Mouse (Mus musculus): ENCODE results near the gene Parva.

Parva gene

DNA sequence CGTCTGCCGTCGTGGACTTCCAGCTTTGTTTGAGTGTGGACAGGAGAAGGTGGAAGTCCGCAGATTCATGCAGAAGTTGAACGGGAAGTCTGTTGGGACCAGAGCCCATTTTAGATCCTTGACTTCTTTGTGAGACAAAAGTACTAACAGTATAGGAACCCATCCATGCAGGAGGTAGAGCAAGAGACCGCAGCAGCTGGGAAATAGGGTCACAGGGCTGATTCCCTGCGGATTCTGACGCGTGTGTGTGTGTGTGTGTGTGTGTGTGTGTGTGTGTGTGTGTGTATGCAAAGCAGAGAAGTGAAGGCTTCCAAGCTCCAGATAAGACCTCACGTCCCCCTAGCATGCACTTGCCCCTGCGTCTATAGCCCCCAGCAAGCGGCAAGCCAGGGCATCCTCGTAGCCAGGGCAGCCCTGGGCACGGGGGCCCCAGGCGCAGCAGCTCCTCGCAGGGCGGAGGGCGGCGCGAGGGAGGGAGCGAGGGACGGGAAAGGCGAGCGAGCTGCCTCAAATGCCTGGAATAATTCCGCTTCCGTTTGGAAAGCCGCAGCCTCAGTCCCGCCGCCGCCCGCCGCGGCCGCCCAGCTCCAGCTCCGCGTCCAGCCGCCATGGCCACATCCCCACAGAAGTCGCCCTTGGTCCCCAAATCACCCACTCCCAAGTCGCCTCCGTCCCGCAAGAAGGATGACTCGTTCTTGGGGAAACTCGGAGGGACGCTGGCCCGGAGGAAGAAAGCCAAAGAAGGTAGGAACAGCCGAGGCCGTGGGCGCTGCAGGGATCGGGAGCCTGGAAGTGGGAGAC, at the start of gene Parva:
TSS of gene Parva (plus strand) at position 149 of the 801 bp plus-strand sequence.
- ATAC-seq (ENCODE audit: low TSS enrichment) = peak; percentile 90

DNA sequence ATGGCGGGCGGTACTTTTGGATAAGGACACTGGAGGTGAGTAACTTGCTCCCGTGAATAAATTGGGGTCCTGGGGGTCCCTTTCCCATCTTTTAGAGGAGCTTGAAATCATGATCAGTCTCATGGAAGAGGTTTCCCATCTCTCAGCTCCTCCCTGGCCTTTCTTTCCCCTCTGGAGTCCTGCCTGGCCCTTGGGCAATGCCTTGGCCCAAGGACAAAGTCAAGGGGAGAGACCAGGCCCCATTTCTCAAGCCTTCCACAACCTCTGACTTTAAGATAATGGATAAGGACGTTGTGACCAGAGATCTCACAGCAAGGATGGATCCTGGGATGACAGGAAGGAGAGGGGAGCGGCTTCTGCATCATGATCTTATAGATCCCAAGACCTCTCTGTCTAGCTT, 49.2 kb upstream of the Parva start:
- ATAC-seq (ENCODE audit: low TSS enrichment) = no peak

DNA sequence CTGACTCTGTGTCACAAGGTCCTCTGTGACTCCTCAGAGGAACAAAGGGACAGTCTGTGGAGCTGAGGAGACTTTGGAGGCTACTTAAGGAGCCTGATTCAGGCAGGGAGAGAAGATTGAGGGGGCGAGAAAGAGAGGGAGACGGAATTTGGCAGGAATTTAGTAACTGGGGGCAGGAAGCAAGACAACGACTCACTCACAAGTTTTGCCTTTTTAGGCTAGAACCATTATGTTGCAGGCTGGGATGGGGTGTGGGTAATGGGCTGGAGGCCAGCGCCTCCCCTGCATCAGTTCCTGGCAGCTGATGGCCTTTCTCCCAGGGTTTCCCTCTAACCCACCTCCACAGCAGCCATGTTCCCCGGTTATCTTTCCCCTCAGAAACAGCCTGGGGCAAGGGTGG, 48.8 kb upstream of the Parva start:
- ATAC-seq (ENCODE audit: low TSS enrichment) = peak; percentile 81

DNA sequence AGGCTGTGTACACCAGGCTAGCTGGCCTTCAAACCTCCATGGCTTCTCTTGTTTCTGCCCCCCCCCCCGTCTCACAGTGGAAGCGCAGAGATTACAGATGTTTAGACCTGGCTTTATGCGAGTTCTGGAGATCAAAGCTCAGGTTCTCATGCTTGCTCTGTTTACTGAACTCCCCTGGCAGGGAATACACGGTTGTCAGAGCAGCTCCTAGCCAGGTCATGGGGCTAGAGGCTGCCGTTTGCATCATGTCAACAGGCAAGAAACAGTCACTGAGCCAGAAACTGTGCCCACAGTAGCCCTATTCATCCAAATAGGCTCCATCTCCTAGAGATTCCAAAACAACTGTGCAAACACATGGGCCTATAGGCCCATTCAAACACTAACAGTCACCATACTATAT, 40.8 kb upstream of the Parva start:
- no peak for ATAC-seq (ENCODE audit: low TSS enrichment)

DNA sequence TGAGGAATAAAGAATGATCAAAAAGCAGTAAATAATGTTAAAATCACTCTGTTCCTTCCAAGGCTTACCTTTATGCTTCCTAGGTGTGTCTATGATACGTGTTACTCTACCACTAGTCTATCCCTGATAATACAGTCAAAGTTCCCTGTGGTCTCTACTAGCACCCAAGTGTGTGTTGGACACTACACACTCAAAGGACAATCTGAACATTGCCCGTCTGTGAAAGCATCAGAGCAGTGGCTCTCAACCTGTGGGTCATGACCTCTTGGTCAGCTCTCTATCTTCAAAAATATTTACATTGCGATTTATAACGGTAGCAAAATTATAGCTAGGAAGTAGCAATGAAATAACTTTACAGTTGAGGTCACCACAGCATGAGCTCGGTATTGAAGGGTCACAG, 39.4 kb upstream of the Parva start:
- ATAC-seq (ENCODE audit: low TSS enrichment) = no peak

DNA sequence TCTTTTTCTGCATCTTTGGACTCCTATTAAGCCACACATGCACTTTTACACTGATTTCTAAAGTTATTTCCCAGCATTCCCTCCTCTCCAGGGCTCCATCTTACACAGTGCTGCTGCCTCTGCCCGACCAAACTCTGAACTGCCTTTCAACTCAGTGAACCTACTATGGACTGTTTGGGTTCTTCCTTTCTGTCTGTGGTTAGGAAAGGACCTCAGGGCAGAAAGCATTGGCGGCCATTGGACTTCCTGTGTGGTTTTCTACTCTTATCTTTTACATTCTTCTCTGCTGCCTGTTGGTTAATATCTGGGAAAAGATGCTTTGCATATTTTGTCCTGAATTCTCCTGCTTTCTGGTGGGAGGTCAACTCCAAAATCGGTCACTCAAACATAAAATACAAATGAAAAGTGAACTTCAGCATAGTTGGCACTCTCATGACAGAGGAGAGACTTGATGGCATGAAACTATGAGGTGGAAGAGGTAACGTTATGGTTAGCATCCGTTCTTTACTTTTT, 38.9 kb upstream of the Parva start:
- no peak for ATAC-seq (ENCODE audit: low TSS enrichment)

DNA sequence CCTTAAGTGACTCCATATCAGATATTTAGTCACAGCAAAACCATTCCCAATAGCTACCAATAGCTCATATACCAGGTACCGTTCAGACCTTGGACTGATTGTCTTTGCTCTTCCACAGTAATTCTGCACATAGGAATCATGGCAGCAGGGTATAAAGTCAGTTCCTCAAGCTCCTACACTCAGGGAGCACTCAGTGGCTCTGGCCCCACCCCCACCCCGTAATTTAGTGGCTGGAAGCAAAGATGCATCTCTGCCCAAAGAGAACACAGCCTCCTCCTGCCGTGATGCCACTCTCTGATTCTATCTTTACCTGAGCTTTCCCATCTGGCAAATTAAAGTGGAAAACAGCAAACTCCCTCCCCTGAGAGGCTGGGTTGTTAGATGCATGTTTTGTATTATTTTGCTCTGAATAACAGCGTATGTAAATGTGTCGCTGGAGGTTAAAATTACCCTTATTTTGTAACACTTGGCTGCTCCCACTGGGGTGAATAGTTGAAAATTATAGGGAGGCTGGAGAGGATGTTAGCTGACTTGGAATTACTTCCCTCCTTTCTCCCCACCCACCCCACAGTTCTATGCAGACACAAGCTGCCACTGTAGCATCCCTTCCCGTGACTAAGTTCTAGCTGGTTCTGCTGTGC, 37.6 kb upstream of the Parva start:
- peak; percentile 62 for ATAC-seq (ENCODE audit: low TSS enrichment)

DNA sequence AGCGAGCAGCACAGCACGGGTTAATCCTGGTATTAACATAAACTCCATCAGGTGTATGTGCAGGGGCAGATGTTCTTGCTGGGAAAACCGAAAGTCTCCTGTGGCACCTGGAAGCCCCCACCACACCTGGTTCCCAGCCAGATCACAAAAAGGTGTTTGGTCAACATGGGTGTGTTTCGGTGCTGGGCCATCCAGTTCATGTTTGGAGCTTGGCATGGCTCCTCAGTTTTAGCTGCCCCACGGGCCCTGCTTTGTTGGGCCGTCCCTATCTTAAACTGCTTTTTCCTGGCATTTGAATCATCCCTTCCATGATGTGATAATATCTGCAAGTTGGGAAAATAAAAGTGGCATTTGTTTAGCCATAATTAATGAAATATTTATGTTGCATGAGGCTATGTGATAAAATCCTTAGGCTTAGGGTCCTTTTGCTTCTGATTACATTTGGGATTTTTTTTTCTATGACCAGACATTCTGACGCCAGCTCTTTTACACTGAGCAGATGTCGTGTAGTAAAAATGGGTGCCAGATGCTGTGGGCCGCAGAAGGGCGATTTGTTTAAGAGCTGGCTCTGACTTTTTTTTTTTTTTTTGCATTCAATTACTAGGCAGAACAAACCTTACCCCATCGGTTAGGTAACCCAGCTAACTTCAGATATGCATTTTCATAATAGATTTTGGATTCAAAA, 36.9 kb upstream of the Parva start:
- ATAC-seq (ENCODE audit: low TSS enrichment) = peak; percentile 36

DNA sequence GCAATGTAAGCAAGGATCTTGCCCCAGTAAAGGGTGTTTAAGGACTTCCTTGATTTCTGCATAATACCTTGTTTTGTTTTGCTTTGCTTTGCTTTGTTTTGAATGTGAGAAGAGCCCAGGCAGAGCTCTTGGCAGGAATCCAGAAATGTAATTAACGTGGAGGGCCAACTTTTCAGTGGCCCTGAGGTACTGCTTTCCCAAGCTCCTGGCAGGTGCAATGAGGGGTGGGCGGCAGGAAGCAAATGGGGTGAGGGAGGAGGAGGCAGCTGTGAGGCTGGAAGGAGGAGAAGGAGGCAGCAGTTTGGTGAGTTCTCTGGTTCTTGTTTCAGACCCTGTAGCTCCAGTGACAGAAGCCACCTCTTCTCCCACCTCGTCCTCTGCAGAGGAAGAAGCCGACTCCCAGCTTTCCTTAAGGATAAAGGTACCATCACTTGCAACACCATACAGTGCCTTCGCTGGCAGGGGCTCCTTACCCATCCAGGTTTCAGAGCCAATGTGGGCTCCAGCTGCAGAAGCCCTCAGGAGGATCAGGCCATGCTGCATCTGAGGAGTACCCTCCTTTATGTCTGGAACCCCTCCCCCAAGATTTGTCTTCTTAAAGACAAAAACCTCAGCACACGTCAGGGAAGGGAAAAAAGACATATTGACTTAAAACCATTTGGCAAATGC, 36.2 kb upstream of the Parva start:
- ATAC-seq (ENCODE audit: low TSS enrichment) = peak; percentile 36; the same call in 1 of the 2 replicates

DNA sequence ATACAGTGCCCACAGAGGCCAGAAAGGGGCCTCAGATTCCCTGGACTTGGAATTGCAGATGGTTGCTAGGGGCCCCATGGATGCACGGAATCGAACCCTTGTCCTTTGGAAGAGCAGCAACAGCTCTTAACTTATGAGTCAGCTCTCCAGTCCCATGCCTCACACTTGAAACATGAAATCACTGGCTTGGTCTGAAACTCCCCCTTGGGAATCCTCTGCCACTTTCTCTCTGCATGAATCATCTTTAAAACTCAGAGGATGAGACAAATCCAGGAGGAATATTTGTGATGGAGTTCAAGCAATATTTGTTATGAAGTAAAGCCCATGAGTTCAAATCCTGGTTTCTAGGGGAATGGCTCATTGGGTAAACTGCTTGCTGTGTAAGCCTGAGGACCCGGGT, 29.5 kb upstream of the Parva start:
- ATAC-seq (ENCODE audit: low TSS enrichment) = no peak

DNA sequence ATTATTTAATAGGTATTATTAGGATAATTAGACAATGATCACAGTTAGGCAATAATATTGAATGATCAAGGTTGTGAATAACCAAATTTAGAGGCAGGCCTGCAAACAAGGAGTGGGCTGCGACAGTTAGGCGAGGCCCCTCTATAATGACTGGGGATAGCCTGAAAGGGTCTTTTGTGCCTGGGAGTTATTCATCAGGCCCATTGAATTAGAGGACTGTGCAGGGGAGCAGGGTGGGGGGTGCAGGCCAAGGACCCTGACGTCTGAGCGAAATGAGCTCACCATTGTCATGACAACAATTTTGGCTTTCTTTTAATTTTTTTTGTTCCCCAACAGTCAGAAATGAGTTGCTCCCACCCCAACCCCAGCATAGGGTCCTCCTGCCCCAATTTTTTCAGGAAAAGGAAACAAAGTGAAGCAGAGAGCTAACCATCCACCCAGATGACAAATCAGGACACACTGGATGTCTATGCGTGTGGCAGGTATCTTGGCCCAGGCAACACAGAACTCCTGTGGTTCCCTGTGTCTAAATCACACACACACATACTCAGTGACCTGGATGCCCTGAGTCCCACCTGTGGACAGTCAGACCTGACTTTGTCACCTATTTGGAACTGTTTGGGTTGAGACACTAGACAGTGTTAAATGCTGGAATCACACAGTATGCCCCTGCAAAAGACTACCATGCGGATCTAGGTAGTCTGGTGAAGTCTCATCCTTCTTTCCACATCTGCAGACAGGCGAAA, 27.7 kb upstream of the Parva start:
- ATAC-seq (ENCODE audit: low TSS enrichment) = no peak

DNA sequence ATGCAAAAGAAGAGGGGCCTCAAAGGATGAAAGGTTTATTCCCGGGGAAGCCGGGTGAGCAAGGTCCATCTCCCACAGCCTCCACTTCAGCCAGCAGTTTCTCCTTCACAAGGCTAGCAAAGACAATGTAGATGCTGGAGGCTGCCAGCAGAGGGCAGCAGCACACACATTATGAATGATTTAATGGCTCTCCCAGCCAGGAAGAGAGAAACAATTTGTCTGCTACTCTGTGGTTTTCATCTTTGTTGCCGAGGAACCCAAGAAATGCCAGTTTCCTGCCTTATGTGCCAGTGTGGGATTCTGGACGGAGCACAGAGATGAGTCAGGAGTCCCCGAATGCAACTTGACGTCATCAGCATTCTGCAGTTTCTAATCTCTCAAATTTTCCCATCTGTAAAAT, 27.1 kb upstream of the Parva start:
- peak; percentile 64 for ATAC-seq (ENCODE audit: low TSS enrichment)

DNA sequence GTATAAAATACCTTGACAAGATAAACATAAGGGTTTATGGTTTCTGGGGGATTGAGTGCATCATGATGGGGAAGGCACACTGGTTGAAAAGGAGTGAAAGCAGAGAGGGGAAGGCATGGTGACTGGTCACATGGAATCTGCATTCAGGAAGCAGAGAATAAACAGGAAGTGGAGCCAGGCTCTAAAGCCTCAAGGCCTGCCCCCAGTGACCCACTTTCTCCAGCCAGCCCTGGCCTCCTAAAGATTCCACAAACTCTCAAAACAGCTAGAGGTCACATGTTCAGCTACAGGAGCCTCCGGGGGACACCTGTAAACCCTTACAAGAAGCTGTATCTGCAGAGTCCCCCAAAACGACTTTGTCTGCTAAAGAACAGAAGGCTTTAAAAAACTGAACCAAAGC, 22.2 kb upstream of the Parva start:
- ATAC-seq (ENCODE audit: low TSS enrichment) = no peak

DNA sequence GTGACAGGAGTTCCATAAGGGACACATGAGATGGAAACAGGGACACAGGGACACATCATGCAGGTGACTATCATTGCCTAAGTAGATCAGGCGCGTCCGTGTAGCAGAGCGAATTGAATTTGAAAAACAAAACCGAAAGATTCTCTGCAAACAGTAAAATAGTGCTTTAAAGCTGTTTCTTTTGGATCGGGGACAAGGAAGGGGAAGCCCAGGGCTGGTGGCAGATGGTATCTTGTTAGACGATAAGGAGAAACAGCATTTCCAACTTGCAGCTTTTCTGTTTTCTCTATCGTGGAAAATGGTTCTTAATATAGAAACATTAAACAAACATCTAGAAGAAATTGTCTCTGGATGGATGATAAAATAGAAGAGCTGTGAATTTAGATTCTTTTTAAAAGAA, 21.7 kb upstream of the Parva start:
- 0 out of 2 replicates have a peak, but pooled peaks have one; percentile 13 for ATAC-seq (ENCODE audit: low TSS enrichment)

DNA sequence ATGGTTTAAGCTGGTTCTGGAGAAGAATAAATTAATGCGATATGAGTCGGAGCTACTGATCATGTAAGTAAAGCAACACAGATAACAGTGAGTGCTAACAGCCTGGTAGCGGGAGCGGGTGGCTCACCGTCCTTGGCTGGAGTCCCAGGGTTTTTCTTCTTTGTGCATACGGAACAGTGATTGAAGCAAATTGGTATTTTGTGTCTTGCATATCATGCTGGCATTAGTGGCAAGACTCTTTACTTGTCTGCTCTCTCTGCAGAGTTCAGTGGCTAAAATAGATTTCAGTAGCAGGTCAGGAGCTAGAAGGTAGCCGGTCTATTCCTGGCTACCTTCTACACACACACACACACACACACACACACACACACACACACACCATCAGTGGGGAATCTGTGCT, 19.7 kb upstream of the Parva start:
- ATAC-seq (ENCODE audit: low TSS enrichment) = peak; percentile 52; the same call in 1 of the 2 replicates

DNA sequence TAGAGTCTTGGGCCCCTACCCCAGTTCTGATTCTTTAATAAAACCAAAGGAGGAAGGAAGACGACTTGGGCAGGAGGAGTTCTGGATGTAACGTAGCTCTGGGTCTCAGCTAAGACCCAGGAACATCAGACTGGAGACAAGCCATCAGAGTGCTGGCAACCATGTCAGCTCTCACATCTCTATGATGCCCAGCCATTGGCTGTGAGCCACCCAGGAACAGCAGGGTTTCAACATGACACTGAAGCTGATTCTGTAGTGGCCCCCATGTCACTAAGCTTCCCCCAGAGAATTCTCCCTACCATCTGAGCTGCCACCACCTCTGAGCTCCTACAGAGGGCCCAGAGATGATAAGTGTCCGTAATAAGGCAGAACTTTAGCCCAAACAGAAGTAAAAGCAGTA, 17.3 kb upstream of the Parva start:
- ATAC-seq (ENCODE audit: low TSS enrichment) = no peak

DNA sequence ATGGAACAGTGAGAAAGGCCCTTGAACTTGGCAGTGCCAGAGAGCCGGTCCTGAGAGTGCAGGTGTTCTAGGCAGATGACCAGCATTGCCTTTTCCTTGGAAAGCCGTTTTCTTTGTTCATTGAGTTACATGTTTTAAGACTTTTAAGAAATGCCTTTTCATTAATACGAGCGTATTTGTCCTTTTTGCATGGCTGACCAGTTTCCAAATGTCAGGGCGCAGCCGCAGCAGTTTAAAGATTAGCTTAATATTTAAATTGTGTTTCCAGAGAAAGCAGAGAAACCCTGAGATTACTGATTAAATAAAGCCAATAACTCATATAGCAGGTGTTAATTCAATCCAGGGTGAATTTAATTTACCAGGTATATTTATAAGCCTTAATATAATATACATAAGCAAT, 14.0 kb upstream of the Parva start:
- no peak for ATAC-seq (ENCODE audit: low TSS enrichment)

DNA sequence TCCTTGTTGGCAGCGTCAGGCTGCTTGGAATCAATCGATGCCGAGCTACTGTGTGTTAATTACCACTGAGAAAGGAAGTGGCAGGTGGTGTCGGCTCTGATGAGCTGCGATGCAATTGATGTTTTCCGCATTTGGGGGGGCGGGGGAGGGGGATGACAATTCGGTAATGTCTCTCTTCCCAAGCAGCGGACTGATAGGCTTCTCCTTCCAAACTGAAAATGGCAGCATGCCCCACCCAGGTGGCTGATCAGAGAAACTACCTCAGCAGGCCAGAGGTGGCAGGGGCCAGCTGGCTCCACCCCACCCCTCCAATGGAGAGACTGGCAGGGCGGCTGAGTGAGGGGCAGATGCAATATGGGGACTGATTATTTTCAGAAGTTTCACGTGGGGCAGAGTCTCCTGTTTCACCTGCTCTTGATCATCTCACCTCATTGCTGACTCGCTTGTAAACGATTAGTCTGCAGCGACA, 11.2 kb upstream of the Parva start:
- ATAC-seq (ENCODE audit: low TSS enrichment) = no peak

DNA sequence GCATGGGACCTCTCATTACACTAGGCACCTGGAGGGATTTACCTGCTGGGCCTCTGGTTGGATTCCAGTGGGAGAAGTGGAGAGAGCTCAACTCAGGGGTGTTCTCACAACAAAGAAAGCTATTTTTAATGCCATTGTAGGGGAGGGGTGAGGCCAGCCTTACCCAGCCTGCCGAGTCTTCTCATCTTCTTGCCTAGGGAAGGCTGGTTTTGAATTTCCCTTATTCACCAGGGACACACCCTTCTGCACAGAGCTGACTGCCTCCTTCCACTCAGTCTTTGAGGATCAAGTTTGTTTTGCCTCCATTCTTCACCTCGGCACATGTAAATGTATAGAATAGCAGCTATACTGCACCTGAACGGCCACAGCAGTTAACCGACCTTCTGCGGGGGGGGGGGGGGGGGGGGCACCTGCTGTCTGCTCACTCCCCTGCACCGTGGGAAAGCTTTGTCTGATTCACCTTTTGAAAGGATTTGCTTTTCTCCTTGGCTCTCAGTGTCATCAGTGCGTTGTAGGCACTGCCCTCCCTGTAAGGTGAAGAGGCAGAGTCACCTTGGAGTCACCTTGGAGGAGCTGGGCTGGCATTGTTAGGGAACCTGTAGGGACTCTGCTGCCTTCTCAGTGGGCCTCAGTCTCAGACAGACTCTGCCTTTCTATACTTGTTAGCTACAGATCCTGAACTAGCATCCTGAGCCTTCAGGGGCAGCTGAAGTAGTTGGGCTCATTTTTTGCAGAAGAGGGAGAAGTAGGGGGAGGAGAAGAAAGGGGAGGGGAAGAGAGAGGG, 10.4 kb upstream of the Parva start:
- no peak for ATAC-seq (ENCODE audit: low TSS enrichment)

DNA sequence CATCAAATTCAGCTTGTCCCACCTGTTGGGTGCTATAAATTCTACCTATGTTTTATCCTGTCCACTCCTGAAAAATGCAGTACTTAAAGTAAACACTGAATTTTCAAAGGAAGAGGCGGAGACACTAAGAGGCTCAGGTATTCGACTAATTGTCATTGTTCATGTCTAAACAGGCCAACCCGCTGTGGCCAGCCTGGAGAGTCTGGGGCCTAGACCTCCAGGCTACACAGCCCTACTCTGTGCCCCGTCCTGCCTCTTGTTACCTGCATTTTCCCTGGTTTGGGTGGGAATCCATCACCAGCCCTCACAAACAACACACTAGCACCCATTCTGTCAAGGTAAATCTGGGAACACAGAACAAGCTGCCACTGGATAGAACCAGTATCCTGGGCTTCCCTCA, 9.7 kb upstream of the Parva start:
- ATAC-seq (ENCODE audit: low TSS enrichment) = no peak
